Mouse (Mus musculus) embryo, embryonic 10 days (tissue): Measurements from ENCODE around the gene Gpx8.
"Not testable (repeated sequence)": the region's sequence is repeated elsewhere in the genome, so short reads cannot be mapped to it uniquely, and the experiment has no call there.

Experiments
- DNase-seq: peaks from one replicate; pipeline ENCODE4 v3.0.0-alpha.2; 2015; ENCODE audit warnings: low spot score

Gene Gpx8

GRCm38 (mm10) chr13:113023274-113024143 lies 22.7 kb downstream of the Gpx8 start:
- no peak for DNase-seq

- no peak for DNase-seq
Measured at GRCm38 (mm10) chr13:113022467-113022866, 23.7 kb downstream of the Gpx8 start.

DNA sequence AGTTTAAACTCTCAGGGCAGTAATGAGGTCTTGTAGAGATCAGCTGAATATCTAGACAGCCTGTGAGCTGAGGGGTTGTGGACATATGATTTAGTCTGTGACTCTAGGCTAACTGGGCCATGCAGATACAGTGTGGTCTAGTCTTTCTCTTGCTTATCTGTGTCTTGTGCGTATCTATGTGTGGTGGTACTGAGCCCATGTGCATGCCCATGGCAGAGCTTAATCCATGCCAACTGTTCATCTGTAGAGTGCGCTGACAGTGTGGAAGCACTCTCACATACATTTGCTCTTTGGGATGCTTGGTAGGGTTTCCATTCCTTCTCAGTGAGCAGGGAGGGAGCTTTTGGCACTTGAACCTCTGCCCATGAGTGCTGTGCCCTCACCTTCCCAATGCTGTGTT lies 24.7 kb downstream of the Gpx8 start:
- DNase-seq: no peak

DNA sequence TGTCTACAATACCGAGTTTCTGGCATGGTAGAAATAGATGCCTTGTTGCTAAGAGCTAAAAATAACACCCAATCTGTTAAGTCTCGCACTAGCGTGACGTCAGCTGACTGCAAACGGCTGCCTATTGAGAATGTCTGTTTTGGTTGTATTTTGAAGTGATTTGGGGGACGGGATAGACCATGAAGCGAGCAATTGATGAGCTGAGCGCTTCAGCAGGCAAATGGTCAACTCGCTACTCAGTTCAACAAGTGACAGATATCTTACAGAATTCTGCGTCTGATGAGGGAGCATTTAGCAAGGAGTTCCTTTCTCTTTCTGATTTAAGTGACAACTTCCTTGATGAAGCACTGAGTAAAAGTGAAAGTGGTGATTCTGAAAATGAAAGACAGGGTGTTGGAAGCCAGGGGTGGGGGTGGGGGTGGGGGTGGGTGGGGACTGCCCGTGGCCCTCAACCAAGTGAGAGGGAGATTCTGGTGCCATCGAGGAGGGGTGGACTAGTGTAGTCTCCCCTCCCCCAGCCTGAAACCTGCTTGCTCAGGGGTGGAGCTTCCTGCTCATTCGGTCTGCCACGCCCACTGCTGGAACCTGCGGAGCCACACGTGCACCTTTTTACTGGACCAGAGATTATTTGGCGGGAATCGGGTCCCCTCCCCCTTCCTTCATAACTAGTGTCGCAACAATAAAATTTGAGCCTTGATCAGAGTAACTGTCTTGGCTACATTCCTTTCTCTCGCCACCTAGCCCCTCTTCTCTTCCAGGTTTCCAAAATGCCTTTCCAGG lies 32.8 kb downstream of the Gpx8 start:
- not testable (repeated sequence) for DNase-seq

DNA sequence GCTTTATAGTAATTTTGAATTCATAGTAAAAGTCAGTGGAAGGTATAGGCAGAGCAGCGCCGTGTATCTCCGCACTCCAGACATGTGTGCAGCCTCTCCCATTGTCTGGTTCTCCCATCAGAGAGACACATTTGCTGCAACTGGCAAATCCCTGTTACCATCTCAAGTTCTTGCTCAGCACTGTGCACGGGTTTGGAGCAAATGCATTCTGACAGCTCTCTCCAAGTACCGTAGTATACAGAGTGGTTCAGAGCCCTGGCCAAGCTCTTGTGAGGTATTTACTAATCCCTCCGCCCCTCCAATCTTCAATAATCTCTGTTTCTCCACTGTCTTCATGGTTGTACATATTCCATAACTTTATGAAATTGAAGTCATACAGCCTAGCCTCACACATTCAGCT lies 33.5 kb downstream of the Gpx8 start:
- no peak for DNase-seq

GRCm38 (mm10) chr13:113000576-113001318 lies 45.5 kb downstream of the Gpx8 start:
- no peak for DNase-seq

DNA sequence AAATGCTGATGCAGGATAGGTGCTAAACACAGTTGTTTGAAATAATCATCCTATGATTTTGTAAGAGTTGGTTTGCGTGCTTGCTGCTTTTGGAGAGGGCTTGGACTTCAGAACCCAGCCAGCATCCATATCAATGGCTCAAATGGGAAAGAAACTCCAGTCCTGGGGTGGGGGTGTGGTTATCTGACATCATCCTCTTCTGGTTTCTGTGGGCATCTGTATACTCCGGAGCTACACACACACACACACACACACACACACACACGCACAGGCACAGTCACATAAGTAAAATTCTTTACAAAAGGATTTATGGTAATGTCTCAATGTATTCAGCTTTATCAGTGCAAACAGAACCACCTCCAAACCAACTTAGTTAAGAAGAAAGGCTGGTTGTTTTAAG lies 46.1 kb downstream of the Gpx8 start:
- no peak for DNase-seq

DNA sequence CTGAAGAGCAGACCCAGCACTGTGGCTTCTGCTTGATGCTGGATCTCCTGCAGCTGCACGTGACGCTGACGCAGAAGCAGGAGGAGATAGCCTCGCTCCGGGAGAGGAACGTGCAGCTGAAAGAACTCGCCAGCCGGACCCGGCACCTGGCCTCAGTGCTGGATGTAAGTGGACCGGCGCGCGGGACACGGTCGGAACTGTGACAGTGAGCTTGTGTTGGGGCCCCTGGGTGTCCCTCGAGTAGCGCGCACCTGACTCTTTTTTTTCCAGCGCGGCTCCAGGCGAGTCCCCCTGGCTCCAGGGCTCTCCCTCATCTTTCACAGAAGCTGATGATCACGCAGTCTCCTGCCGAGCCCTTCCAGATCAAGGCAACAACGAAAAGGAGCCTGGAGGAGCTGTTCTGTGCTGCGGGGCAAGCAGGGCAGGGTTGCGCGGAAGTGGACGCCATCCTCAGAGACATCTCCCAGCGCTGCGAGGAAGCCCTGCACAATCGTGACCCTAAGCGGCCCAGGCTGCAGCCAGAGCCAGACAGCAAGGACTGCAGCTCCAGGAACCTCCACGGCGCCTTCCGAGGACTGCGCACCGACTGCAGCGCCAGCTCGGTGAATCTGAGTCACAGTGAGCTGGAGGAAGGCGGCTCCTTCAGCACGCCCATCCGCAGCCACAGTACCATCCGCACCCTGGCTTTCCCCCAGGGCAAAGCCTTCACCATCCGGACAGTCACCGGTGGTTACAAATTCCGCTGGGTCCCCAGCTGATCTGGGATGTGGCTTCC lies 47.6 kb downstream of the Gpx8 start:
- DNase-seq: peak; percentile 73

DNA sequence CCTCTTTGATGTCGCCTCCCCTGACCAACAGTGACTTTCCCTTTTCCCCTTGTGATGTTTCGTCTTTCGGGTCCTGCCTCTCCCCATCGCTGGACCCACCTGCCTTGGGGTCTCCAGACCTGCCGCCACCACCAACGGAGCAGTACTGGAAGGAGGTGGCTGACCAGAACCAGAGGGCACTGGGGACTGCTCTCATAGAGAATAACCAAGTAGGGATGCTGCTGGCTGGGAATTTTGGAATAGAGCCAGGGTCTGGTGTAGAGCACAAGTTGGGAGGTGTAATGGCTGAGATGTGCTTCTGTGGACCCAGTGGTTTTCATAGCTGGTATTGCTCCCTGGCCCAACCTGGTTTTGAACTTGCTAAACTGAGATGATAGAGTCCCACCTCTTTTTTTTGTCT lies 48.8 kb downstream of the Gpx8 start:
- DNase-seq: no peak

DNA sequence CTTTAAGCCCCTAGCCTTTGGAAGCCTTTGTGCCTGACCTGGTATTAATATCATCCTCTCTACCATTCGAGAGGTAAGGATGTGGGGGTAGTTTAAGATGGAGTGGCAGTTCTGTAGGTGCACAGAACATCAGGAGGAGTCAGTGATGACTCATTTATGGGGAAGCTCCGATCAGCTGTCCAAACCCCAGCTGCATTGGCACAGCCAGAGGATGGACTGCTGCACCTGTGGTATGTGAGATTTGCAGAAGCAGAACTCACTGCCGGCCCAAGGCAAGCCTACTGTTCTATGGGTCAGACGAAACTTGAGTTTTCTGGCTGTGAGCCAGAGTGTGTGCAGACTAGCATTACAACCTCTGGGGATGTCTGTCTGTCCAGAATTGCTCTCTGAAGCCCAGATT lies 49.8 kb downstream of the Gpx8 start:
- DNase-seq: no peak

DNA sequence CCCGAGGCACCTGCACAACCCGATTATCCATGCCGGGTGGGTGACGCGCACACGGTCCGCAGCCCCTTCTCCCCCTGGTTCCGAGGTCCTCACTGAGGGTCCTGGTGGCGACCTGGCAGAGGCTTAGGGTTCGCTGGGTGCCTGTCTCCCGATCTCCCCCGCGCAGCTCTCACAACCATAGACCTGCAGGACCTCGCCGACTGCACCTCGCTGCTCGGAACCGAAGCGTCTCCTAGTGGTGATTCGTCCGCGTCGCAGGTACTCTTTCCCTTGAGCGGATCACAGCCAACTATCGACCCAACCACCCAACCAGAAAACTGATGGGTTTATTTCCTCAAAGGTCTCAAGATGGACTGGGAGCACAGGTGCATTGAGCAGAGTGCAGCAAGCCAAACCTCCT lies 52.0 kb downstream of the Gpx8 start:
- peak; percentile 82 for DNase-seq

- peak; percentile 20 for DNase-seq
Measured at GRCm38 (mm10) chr13:112993531-112994152, 52.6 kb downstream of the Gpx8 start, which contains the start of gene Mcidas. Gene Mcidas (plus strand): TSS chr13:112993845.
